Mouse (Mus musculus) brown adipose tissue, adult 24 weeks (tissue): ENCODE results near the gene Tmtc4. TPM values are rescaled to one million over a fixed set of nuclear protein-coding genes. Genes with fewer than 3 reads are reported as not detected.

Experiments used
- H3K27ac ChIP-seq: fragments of 200-500 bp; replicated peaks from 2 replicates; pipeline ENCODE4 v1.5.1; 2012; ENCODE audit warnings: low read depth, mild to moderate bottlenecking, low read length
- H3K4me1 ChIP-seq: fragments of 200-500 bp; 2 replicates; pipeline ENCODE4 v1.6.1; 2012; ENCODE audit warnings: low read length, mixed read lengths; ENCODE audit not compliant: control insufficient read depth, insufficient read depth, insufficient read length
- H3K4me3 ChIP-seq: fragments of 200-500 bp; 2 replicates; pipeline ENCODE4 v1.5.1; 2012; ENCODE audit warnings: low read depth, mild to moderate bottlenecking, low read length, moderate library complexity; ENCODE audit not compliant: insufficient read depth
- polyA plus RNA-seq: library from polyadenylated mRNA; stranded (reverse); fragments of >200 nt; gene quantifications from 2 replicates; pipeline ENCODE4 v1.2.4, GENCODE M21; 2012; ENCODE audit not compliant: missing spikeins, insufficient read depth, insufficient read length

Tmtc4 gene
- polyA plus RNA-seq, 1 experiment, result 6.6 TPM

DNA sequence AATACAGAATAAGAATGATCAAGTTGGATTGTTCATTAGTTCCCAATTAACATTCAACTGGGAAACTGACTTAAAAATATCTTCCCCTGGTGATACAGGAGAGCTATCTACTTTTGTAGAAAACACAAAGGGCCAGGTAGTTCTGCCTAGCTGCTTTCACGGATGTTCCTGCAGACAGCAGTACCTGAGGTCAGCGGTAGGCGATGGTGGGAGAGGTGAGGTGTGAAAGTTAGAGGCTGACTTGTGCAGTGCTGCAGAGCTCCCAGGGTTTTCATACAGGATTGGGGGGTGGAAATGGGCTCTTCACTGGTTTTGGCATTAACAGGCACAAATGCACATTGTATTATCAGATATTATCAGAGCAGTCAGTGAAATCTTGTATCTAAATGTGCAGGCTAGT, 106.0 kb downstream of the Tmtc4 start:
- Histone ChIP-seq H3K4me3 (no peak overlapping the region), H3K27ac (no peak overlapping the region), H3K4me1 (no peaks in the 10 kb centered on the region)

DNA sequence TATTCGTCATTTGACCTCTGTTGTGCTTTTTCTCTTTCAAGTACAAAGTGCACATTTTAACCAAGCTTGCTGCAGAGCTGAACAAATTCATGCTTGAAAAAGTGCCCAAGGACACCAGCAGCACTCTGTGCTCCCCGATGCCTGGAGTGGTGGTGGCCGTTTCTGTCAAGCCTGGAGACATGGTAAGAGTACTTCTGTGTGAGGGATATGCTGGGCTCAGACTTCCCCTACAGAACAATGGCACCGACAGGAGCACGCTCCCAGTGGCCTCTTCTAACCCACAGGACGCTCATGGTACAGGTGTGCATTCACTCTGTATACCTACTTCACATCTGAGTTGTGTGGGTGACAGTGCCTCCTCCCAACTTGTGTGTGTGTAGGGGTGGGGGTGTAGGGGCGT, 107.1 kb downstream of the Tmtc4 start:
- Histone ChIP-seq H3K27ac (no peak overlapping the region), H3K4me3 (no peak overlapping the region), H3K4me1 (no peaks in the 10 kb centered on the region)

DNA sequence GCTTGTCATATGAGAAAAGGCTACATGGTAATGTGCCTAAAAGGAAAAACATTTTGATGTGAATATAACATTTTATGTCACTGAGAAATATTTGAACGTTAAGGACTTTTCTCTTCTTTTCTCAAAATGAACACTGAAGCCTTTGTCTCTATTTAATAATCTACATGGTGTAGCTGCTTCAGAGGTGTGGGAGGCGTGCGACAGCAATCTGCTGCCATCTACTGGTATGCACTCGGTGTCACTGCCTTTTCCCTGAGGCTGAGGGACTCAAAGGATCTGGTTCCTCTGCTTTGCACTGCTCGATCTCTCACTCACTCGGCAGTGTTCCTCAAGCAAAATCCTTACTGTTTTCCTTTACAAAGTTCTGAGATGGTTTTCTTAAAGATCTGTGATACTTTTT, 107.7 kb downstream of the Tmtc4 start:
- no peaks in the 10 kb centered on the region for H3K4me1 ChIP-seq
- no peak overlapping the region for H3K4me3 ChIP-seq
- H3K27ac ChIP-seq, result no peak overlapping the region

DNA sequence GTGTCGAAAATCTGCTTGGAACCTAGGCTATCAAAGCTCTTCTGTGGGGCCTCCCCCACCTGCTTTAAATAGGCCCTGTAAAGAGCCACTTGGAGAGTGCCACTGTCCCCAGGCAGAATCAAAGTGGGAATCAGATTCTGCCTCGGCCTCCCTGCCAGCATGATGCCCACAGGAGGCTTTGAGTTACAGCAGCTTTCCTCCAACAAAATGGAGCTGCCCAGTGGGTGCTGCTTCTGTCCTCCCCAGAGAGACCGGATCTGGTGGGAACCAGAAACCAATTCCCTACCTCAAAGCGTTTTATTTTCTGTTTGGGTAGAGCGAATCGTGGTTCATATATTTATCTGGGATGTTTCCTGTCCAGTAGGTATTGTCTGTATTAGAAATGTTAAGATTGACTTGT, 108.2 kb downstream of the Tmtc4 start:
- Histone ChIP-seq H3K4me1 (no peaks in the 10 kb centered on the region), H3K27ac (no peak overlapping the region), H3K4me3 (no peak overlapping the region)

DNA sequence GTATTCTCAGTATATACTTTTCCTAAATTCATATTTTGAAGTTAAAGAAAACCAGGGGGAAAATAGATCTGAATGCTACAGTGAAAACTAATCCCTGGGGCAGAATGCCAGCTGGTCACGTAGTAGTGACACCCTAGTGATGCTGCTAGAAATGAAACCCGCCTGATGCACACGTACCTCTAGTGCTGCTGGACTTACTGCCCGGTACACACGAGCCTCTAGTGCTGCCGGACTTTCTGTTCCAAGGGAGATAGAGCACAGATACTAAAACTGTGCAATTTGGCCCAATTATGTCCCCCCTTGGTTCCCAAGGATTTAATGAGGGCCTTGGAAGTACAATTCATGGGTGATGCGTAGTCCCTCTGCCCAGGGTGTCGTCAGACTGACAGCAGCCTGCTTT, 108.8 kb downstream of the Tmtc4 start:
- Histone ChIP-seq H3K4me1 (no peaks in the 10 kb centered on the region), H3K27ac (no peak overlapping the region), H3K4me3 (no peak overlapping the region)

DNA sequence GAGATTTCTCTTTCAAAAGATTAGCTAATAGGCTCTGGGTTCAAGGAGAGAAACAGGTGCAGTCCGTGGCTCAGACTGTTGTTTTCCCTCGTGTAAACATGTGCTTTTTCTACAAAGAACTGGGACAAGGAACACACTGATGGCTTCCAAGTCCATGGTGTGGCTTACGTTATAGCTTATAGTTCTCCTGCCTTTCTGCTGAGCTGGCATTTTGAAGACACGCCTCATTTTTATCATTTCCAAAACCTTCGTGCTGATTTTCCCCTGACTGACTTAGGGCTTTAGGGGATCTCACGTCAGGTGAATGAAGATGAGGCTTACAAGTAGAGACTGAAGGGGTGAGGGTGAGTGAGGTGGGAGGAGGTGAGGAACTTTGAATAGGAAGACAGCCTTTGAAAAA, 111.2 kb downstream of the Tmtc4 start:
- Histone ChIP-seq H3K4me3 (no peak overlapping the region), H3K27ac (no peak overlapping the region), H3K4me1 (no peaks in the 10 kb centered on the region)

DNA sequence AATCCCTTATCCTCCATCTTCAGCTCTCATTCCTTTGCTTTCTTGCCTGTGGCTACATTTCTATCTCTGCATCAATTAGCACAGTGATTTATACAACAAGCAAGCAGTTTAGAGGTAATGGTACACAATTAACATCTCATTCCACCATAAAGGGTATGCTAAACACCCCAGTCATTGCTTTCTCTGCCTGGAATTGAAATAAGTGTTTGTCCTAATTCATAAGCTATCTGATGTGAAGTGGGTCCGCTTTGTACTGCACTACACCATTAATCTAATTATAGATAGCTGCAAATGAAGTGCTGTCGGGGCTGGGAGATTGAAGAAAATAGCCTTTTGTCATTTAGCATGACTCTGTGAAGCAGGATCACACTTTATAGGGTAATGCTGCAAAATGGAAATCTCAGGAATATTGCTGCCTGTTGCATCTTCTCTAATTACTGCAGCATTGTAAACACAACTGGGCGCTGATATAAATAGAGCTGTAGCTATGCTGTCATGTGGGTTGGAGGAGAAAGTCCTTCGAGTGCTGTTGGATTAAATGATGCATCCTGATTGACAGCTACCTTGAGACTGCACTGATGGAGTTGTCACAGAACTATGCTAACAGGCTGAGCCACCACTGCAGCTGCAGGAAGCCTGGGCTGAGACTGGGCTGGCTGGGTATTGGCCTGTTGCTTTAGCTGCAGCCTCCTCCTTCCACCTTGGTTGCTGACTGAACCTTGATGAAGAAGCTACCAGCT, 111.8 kb downstream of the Tmtc4 start:
- no peak overlapping the region for H3K4me3 ChIP-seq

DNA sequence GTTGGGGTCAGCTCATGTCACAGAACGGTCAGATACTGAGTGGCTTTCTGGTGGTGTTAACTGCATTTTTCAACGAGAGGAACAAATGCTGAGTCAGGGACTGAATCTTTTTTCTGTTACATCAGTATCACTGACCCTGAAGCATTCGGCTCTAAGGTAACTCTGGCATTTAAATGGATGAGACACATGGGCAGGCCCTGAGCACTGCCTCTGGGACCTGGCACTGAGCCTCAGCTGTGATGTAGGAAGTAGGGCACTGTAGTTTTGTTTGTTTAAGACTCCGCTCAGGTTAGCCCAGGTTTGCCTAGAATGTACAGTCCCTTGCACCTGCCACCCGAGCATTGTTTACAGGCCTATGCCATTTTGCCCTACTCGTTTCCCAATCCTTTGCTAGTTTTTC, 114.0 kb downstream of the Tmtc4 start:
- no peak overlapping the region for H3K27ac ChIP-seq
- H3K4me3 ChIP-seq, result no peak overlapping the region
- H3K4me1 ChIP-seq, result no peaks in the 10 kb centered on the region

More for the DNA sequence above, 111.8 kb downstream of the Tmtc4 start:
- no peaks in the 10 kb centered on the region for H3K4me1 ChIP-seq
- H3K27ac ChIP-seq, result no peak overlapping the region

Other genes starting within 250 kb of the Tmtc4 start
- gene Ggact, start 70.3 kb downstream of the Tmtc4 start, polyA plus RNA-seq, result 33.3 and 40.3 TPM in 2 replicates